In genomic region chr11:62693299-62694184, GRCm38 (mm10) we compare ENCODE assay signal across 8 mouse cellular contexts. TPM values are rescaled to one million over a fixed set of nuclear protein-coding genes. Genes with fewer than 3 reads are reported as not detected.
A peak's percentile ranks its signal among the peaks of the same experiment; 100 is the strongest.
DNase-seq lines count a peak whose midpoint lies in the region; ATAC-seq lines count a peak whose summit lies in the region.

No protein-coding gene starts in this region.

- WGBS in hindbrain, embryonic 14.5 days, result 25% methylated on average over 9 of the region's 11 CpGs
- WGBS in limb, embryonic 15.5 days, result 21% methylated on average over 11 of the region's 11 CpGs

- no peaks in the 10 kb centered on the region for H3K27me3 ChIP-seq in hindbrain, embryonic 14.5 days (ENCODE audit: control insufficient read depth, insufficient read depth, low read length)
- H3K27me3 ChIP-seq in limb, embryonic 15.5 days, result no peaks in the 10 kb centered on the region

- H3K9me3 ChIP-seq in hindbrain, embryonic 14.5 days (ENCODE audit: control insufficient read depth, low read length), result no peaks in the 10 kb centered on the region
- H3K9me3 ChIP-seq in limb, embryonic 15.5 days, result no peaks in the 10 kb centered on the region

- no peaks in the 10 kb centered on the region for H3K36me3 ChIP-seq in hindbrain, embryonic 14.5 days (replicated peaks; ENCODE audit: control insufficient read depth, insufficient read depth)
- H3K36me3 ChIP-seq in limb, embryonic 15.5 days, result no peaks in the 10 kb centered on the region

- no peak overlapping the region for H3K27ac ChIP-seq in hindbrain, embryonic 14.5 days
- no peak overlapping the region for H3K27ac ChIP-seq in limb, embryonic 15.5 days

- H3K4me1 ChIP-seq in hindbrain, embryonic 14.5 days (replicated peaks; ENCODE audit: control insufficient read depth, insufficient read depth, low read length), result no peaks in the 10 kb centered on the region
- no peaks in the 10 kb centered on the region for H3K4me1 ChIP-seq in limb, embryonic 15.5 days

- peak; percentile 75 for ATAC-seq in hindbrain, embryonic 14.5 days (ENCODE audit: low FRiP score)
- 0 out of 2 replicates have a peak, but pooled peaks have one; percentile 61 for ATAC-seq in limb, embryonic 15.5 days (ENCODE audit: insufficient number of reproducible peaks, low FRiP score, low TSS enrichment, low read depth)

- DNase-seq in right cerebral cortex, postnatal 4 days, result peak; percentile 16
- DNase-seq in right cerebral cortex, postnatal 14 days, result no peak
- DNase-seq in ZHBTc4 (ENCODE audit: low read depth, low spot score), result peak; percentile 84
- DNase-seq in embryo, embryonic 9.5 days (ENCODE audit: extremely low spot score), result peak; percentile 74
- peak; percentile 90 for DNase-seq in hindbrain, embryonic 14.5 days (ENCODE audit: low spot score)
- DNase-seq in naive thymus-derived CD4-positive, alpha-beta T cell, adult 2 months (ENCODE audit: low read depth), result peak; percentile 88
- DNase-seq in urinary bladder, postnatal 36 days (ENCODE audit: low spot score in 2 of 2), result no peak

- peak overlapping the region; percentile 31; the same call in 1 of the 2 replicates for H3K9ac ChIP-seq in hindbrain, embryonic 14.5 days
- no peak overlapping the region for H3K9ac ChIP-seq in limb, embryonic 15.5 days

- no peak overlapping the region for H3K4me3 ChIP-seq in hindbrain, embryonic 14.5 days (replicated peaks; ENCODE audit: low read length)
- no peak overlapping the region for H3K4me3 ChIP-seq in limb, embryonic 15.5 days

- no peak overlapping the region for H3K4me2 ChIP-seq in hindbrain, embryonic 14.5 days (replicated peaks)
- no peak overlapping the region for H3K4me2 ChIP-seq in limb, embryonic 15.5 days

RNA-seq across cellular contexts. Expression of gene Zfp287, which starts 38.2 kb away (rescaled TPM):
- 18.5 and 19.4 TPM in 2 replicates for polyA plus RNA-seq in hindbrain, embryonic 14.5 days (2014; fragmentation: Nextera tagmentation; extraction: Ambion mirVana)
- polyA plus RNA-seq in limb, embryonic 15.5 days (2015; fragmentation: Nextera tagmentation; extraction: Ambion mirVana), result 8.4 and 8.8 TPM in 2 replicates

RNA-seq across cellular contexts. Expression of gene Mmgt2, which starts 45.1 kb away (rescaled TPM):
- polyA plus RNA-seq in hindbrain, embryonic 14.5 days (2014; fragmentation: Nextera tagmentation; extraction: Ambion mirVana), result 21.0 and 33.4 TPM in 2 replicates
- 57.0 and 61.9 TPM in 2 replicates for polyA plus RNA-seq in limb, embryonic 15.5 days (2015; fragmentation: Nextera tagmentation; extraction: Ambion mirVana)

RNA-seq across cellular contexts. Expression of gene Lrrc75a, which starts 45.2 kb away (rescaled TPM):
- polyA plus RNA-seq in hindbrain, embryonic 14.5 days (2014; fragmentation: Nextera tagmentation; extraction: Ambion mirVana), result 10.5 and 12.6 TPM in 2 replicates
- polyA plus RNA-seq in limb, embryonic 15.5 days (2015; fragmentation: Nextera tagmentation; extraction: Ambion mirVana), result 13.1 and 14.5 TPM in 2 replicates

RNA-seq across cellular contexts. Expression of gene Gm10428, which starts 59.4 kb away (rescaled TPM):
- polyA plus RNA-seq in hindbrain, embryonic 14.5 days (2014; fragmentation: Nextera tagmentation; extraction: Ambion mirVana), result not detected in 2 replicates
- polyA plus RNA-seq in limb, embryonic 15.5 days (2015; fragmentation: Nextera tagmentation; extraction: Ambion mirVana), result not detected in 2 replicates

Comparison
In these comparisons a context has a peak if more than half of its experiments do, and no peak if none do; other contexts are left out.
1. DNase-seq: peak in right cerebral cortex, postnatal 4 days (single experiment), ZHBTc4 (single experiment), embryo, embryonic 9.5 days (single experiment), hindbrain, embryonic 14.5 days (single experiment) and naive thymus-derived CD4-positive, alpha-beta T cell, adult 2 months (single experiment); none in right cerebral cortex, postnatal 14 days (single experiment) and urinary bladder, postnatal 36 days (0 of 2).